Mouse (Mus musculus): ENCODE results near the gene Kcnh6.

Kcnh6 gene

GRCm38 (mm10) chr11:106007821-106008220 is at the start of gene Kcnh6:
Gene Kcnh6 (plus strand): TSS chr11:106008124.
- DNase-seq, result peak; percentile 92

DNA sequence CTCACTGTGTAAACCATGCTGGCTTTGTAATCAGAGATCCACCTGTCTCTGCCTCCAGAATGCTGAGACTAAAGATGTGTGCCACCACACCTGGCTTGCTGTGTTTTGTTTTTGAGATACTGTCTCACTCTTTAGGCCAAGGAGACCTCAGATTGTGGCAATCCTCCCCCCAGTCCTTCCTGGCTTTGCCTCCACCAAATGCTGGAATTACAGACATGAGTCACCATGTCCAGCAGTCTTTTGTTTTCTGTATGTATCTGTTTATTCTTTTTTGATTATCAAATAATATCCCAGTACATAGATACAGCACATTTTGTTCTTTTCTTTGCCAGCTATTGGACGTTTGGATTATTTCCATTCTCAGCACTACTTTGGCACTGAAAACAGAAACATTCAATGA is 49.4 kb upstream of the Kcnh6 start:
- no peak for DNase-seq

DNA sequence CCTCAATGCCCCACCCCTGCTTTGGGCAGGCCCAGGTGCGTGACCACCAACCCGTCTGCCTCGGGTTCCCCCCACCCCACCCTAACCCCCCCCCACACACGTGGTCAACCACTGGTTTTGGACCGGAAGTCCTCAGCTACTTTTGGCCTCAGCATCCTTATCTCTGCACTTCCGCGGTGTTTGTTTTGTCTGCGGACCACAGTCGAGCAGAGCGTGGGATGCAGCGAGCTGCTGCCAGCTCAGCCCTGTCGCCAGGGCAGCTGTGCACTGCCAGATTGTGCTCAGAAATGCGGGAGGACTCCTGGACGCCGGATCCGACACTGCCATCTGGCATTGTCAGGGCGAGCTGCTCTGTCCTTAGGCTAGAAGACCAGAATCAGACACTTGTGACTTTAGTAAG is 48.6 kb upstream of the Kcnh6 start:
- no peak for DNase-seq

DNA sequence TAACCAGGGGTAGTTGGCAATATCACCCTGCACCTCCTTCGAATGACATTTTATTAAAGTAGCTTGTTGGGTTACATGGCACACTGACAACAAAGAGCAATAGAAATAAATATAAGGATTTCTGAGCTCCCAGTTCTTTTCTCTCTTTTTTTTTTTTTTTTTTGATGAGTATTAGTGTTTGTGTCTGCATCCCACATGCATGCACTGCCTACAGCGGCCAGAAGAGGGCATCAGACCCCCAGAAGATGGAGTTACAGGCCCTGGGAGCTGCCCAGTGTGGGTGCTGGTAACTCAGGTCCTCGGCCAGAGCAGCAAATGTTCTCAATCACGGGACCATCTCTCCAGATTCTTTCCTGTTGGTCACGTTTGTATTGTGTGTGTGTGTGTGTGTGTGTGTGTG is 43.2 kb upstream of the Kcnh6 start:
- DNase-seq, result peak; percentile 33

DNA sequence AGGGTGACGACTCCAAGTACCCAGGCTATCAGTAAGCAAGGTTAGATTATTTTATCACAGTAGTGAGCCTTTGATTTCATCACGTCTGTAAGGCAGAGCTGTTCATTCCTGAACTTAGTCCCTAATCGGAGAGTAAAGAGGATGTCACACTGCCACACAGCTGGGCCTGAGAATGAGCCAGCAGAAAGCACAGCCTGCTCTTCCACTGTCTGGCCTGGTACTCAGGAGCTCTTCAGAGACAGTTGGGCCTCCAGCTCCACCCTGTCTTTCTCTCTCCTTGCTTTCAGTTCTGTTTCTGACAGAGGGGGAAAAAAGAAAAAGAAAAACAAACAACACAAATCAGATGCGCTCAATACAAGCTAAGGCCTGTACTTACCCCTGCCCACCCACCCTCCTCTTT is 41.6 kb upstream of the Kcnh6 start:
- DNase-seq, result no peak

DNA sequence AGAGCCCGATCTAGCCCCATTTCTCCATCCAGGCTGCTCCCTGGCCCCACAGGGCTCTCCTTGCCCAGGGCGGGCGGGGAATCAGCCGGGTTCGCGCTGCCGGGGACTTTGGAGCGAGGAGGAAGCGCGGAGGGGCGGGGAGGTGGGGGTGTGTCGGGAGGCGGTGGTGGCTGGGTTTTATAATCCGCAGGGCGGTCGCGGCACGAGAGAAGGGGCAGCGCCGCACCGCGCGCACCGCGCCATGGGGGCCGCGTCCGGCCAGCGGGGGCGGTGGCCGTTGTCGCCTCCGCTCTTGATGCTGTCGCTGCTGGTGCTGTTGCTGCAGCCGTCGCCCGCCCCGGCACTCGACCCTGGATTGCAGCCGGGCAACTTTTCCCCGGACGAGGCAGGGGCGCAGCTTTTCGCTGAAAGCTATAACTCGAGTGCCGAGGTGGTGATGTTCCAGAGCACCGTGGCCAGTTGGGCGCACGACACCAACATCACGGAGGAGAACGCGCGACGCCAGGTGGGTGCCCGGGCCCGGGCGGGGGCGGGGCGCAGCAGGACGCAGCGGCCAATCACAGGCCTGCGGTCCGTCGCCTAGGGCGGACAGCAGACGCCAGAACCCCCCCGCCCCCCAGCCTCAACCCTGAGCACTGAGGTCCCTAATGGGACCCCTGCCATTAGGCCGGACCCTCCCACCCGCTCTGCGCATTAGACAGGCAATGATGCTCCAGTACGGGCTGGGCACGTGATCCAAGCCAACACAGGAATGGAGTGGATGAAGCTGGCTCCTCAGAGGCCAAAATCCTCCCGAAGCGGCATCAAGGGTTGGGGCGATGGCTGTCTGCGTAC is 40.0 kb upstream of the Kcnh6 start, which contains the start of gene Ace:
TSS of gene Ace (plus strand) at position 205 of the 834 bp plus-strand sequence.
- peak; percentile 50 for DNase-seq

DNA sequence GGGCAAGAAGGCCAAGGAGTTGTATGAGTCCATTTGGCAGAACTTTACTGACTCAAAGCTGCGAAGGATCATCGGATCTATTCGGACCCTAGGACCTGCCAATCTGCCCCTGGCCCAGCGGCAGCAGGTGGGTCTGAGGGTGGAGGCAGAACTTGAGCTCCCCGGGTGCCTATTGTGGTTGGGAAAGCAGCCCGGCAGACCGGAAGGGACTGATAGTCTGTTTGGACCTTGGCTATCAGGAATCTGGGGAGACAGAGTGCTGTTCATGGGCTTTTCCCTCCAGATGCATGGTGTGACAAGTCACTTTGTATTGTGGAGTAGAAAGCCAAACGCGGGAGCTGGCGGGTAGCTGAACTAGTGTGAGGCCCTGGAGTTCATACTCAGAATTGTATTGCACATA is 39.0 kb upstream of the Kcnh6 start:
- no peak for DNase-seq

- DNase-seq, result peak; percentile 57
These were observed 38.4 kb upstream of the Kcnh6 start for GRCm38 (mm10) chr11:105969516-105969915.

DNA sequence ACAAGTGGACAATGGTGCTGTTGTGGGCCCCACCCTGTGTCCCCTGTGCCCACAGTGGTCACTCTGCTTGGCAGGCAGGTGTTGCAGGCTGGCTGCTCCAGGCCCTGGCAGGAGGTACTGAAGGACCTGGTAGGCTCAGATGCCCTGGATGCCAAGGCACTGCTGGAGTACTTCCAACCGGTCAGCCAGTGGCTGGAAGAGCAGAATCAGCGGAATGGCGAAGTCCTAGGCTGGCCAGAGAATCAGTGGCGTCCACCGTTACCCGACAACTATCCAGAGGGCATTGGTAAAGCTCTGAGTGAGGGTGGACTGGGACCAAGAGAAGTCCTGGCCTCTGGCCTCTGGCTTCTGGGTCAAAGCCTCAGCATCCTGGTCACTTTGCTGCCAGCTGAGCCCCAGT is 33.3 kb upstream of the Kcnh6 start:
- no peak for DNase-seq

GRCm38 (mm10) chr11:105975050-105975449 is 32.9 kb upstream of the Kcnh6 start:
- no peak for DNase-seq

- DNase-seq, result no peak
These were observed 32.3 kb upstream of the Kcnh6 start for GRCm38 (mm10) chr11:105975636-105976035.

- no peak for DNase-seq
These were observed 29.7 kb upstream of the Kcnh6 start for GRCm38 (mm10) chr11:105978232-105978631.

GRCm38 (mm10) chr11:105978634-105979033 is 29.3 kb upstream of the Kcnh6 start:
- DNase-seq, result no peak

GRCm38 (mm10) chr11:105984452-105984851 is 23.5 kb upstream of the Kcnh6 start:
- DNase-seq, result no peak

DNA sequence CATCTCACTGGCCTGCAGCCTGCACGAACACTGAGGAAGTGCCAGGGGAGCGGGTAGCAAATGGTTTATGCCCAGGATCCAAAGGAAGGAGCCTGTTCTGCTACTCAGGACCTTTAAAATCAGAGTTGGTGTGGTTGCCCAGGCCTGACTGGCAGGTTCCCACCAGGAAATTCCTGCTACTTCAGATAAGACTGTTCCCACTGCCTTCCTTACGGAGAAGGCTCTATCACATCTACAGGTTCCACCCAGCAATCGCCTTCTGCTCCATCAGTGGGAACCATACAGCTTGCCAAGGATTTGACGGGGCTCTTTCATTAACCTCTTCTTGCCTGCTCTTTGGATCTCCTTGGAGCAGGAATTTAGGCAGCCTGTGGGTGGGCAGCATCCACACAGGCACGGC is 20.5 kb upstream of the Kcnh6 start:
- no peak for DNase-seq

- no peak for DNase-seq
These were observed 18.5 kb upstream of the Kcnh6 start for GRCm38 (mm10) chr11:105989446-105989845.

DNA sequence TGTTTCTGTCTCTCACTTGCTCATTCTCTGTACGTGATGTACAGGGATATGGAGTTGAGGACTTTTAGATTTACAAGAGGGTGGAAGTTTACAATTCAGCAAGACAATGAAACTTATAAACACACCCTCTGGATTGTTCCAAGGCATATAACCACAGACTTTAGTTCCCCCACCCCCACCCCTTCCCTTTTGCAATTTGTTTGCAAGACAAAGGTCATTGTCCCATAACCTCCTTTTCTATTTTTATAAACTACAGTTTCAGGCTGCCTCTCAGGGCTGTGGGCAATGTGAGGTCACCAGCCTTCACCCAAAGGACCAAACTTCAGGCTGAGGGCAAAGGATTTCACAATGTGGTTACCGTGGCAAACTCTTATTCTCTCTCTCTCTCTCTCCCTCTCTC is 17.7 kb upstream of the Kcnh6 start:
- DNase-seq, result no peak

GRCm38 (mm10) chr11:105994375-105994774 is 13.5 kb upstream of the Kcnh6 start, which contains the start of gene Ace3:
Gene Ace3 (plus strand): TSS chr11:105994675.
- DNase-seq, result no peak

DNA sequence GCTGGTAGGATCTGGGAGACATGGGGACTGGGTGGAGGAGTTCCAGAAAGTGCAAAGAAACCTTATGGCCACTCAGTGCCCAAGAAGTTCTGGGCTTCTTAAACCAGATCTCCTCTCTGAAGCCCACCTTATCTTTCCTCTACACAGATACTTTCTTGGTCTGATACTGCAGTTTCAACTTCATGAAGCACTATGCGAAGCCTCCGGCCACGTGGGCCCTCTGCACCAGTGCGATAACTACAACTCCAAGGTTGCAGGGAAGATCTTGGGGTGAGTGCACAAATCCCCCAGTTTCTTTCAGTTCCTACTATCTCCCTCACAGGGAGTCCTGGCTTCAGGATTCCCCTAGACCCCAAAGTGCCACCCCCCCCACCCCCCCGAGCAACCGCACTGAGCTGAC is 7.9 kb upstream of the Kcnh6 start:
- DNase-seq, result no peak

- peak; percentile 24 for DNase-seq
These were observed 6.2 kb upstream of the Kcnh6 start for GRCm38 (mm10) chr11:106001718-106002117.

DNA sequence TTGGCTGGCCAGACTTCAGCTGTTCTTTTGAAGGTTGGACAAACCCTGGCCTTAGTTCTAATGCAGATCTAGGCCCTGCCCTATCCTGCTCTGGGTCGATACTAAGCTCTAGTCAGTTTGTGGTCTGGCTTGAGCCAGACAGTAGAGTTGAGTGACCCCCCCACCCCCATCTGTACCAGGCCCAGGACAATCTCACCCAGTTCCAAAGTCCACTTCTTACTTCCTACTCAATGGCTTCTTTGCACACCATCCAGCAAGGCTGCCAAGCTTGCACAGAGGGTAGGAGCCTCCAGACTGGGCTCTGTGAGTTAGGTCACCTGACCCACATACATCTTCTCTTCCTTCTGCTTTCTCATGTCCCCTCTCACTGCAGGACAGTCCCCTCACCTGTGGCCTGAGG is 3.3 kb upstream of the Kcnh6 start:
- no peak for DNase-seq

DNA sequence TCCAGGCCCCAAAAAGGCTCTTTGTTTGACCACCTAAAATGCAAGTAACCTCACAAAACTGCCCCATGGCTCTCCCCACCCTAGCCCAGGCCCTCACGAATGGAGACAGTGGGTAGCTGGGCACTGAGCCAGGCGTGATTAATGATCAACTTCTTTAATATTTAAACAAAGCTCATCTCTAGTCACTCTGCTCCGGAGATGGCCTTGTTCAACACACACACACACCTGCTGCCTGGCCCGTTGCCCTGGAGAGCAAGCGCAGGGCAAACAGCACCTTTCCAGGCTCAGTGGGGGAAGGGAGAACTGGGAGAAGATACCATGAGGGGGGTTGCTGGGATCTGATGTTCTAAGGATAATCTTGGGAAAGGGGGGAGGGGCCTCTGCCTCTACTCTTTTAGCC is 2.0 kb upstream of the Kcnh6 start:
- DNase-seq, result no peak

GRCm38 (mm10) chr11:106012711-106013110 is 4.8 kb downstream of the Kcnh6 start:
- no peak for DNase-seq

DNA sequence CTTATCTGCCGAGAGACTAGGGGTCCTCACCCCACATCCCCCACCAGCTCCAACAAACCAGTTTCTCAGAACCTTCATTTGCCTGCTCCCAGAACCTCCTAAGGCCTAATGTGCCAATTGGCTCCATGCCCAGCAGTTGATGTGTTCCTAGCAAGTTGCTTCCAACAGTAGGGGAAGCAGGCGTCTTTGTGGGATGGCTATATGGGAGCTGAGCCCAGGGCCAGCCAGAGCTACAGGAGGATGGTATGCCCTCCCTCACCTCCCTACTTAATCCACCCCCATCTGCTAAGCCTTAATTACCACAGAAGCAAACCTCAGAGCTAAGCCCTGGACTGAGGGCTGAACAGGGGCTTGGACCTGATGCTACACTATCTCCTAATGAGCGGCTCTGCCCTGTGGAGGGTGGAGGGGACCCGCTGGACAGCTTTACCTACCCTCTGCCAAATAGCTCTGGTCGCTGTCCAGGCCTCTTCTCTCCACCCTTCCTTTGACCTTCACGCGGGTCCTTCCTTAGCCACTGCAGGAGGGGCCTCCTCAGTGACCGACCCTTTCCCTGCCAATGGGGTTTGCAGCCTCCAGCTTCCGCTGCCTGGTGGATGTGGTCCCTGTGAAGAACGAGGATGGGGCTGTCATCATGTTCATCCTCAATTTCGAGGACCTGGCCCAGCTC is 5.8 kb downstream of the Kcnh6 start:
- DNase-seq, result no peak

Measured in thymus, postnatal 4 days (tissue).